Mouse (Mus musculus) CD8-positive naive resting alpha-beta T cell, adult 2 months (primary cell): ENCODE data around the gene Mamdc4.

ENCODE experiments used
- DNase-seq, 2 experiments: peaks; one replicate each; pipeline ENCODE4 v3.0.0; 2022; ENCODE audit warnings: low read depth in 2 of 2, low spot score in 2 of 2

The Mamdc4 gene

GRCm38 (mm10) chr2:25574579-25575431, at the start of gene Mamdc4, which contains the start of gene Phpt1:
Mamdc4 (minus strand) TSS chr2:25574845.
Phpt1 (minus strand) TSS chr2:25575224.
- peak; percentile 88 to 99 for DNase-seq

GRCm38 (mm10) chr2:25621229-25622200, 46.9 kb upstream of the Mamdc4 start, which contains the start of gene Tmem141:
Tmem141 (minus strand) TSS chr2:25622005.
- DNase-seq, result peak; percentile 52 to 61

GRCm38 (mm10) chr2:25620852-25621228, 46.2 kb upstream of the Mamdc4 start:
- DNase-seq, result no peak

GRCm38 (mm10) chr2:25620386-25620785, 45.7 kb upstream of the Mamdc4 start:
- DNase-seq, result peak; percentile 23 to 46

GRCm38 (mm10) chr2:25617578-25617977, 42.9 kb upstream of the Mamdc4 start, which contains the start of gene Ccdc183:
Ccdc183 (minus strand) TSS chr2:25617678.
- no peak for DNase-seq

GRCm38 (mm10) chr2:25616398-25616797, 41.8 kb upstream of the Mamdc4 start:
- DNase-seq, result no peak

- DNase-seq, result no peak
Measured at GRCm38 (mm10) chr2:25608671-25609070, 34.0 kb upstream of the Mamdc4 start.

GRCm38 (mm10) chr2:25607761-25608622, 33.3 kb upstream of the Mamdc4 start, which contains the start of gene Rabl6:
Rabl6 (minus strand) TSS chr2:25608521.
- DNase-seq, result peak; percentile 75 to 83

GRCm38 (mm10) chr2:25602526-25602925, 27.9 kb upstream of the Mamdc4 start:
- no peak for DNase-seq

- no peak for DNase-seq
Measured at GRCm38 (mm10) chr2:25600037-25600436, 25.4 kb upstream of the Mamdc4 start.

GRCm38 (mm10) chr2:25598749-25599148, 24.1 kb upstream of the Mamdc4 start:
- no peak for DNase-seq

- no peak for DNase-seq
Measured at GRCm38 (mm10) chr2:25596765-25597510, 22.3 kb upstream of the Mamdc4 start.

GRCm38 (mm10) chr2:25591863-25592262, 17.2 kb upstream of the Mamdc4 start:
- DNase-seq, result no peak

GRCm38 (mm10) chr2:25588227-25588907, 13.7 kb upstream of the Mamdc4 start:
- DNase-seq, result no peak

- DNase-seq, result no peak
Measured at GRCm38 (mm10) chr2:25587290-25587689, 12.6 kb upstream of the Mamdc4 start.

GRCm38 (mm10) chr2:25585601-25586000, 11.0 kb upstream of the Mamdc4 start:
- no peak for DNase-seq

- DNase-seq, result no peak
Measured at GRCm38 (mm10) chr2:25584856-25585255, 10.2 kb upstream of the Mamdc4 start.

GRCm38 (mm10) chr2:25584152-25584551, 9.5 kb upstream of the Mamdc4 start:
- no peak for DNase-seq

- no peak for DNase-seq
Measured at GRCm38 (mm10) chr2:25583571-25583970, 8.9 kb upstream of the Mamdc4 start.
